Mouse (Mus musculus): Measurements from ENCODE around the gene Ncaph. TPM values are rescaled to one million over a fixed set of nuclear protein-coding genes. Genes with fewer than 3 reads are reported as not detected.
"Not testable (repeated sequence)": the region's sequence is repeated elsewhere in the genome, so short reads cannot be mapped to it uniquely, and the experiment has no call there.

Ncaph gene
- polyA plus RNA-seq, 1 experiment from 2014 or later = 62.6 TPM

GRCm38 (mm10) chr2:127138449-127138848, 4.7 kb upstream of the Ncaph start:
- H3K4me3 ChIP-seq = no peak overlapping the region
- no peak overlapping the region for H3K27ac ChIP-seq
- no peak overlapping the region for H3K9ac ChIP-seq
- 0 out of 2 replicates have a peak, but pooled peaks cover 2% of the 10 kb centered on the region for H3K9me3 ChIP-seq (replicated peaks)
- H3K4me1 ChIP-seq = peaks cover 25% of the 10 kb centered on the region
- ATAC-seq (ENCODE audit: low FRiP score) = no peak
- no peak overlapping the region for H3K4me2 ChIP-seq (replicated peaks)
- no peaks in the 10 kb centered on the region for H3K27me3 ChIP-seq
- H3K36me3 ChIP-seq = 0 out of 2 replicates have a peak, but pooled peaks cover 5% of the 10 kb centered on the region
- WGBS = 86% methylated on average over 4 of the region's 4 CpGs

GRCm38 (mm10) chr2:127137838-127138420, 4.2 kb upstream of the Ncaph start:
- Histone ChIP-seq H3K36me3 (0 out of 2 replicates have a peak, but pooled peaks cover 5% of the 10 kb centered on the region), H3K9me3 (replicated peaks) (0 out of 2 replicates have a peak, but pooled peaks cover 2% of the 10 kb centered on the region), H3K27me3 (no peaks in the 10 kb centered on the region), H3K4me3 (no peak overlapping the region), H3K4me1 (peaks cover 27% of the 10 kb centered on the region), H3K27ac (peak overlapping the region; percentile 4; the same call in 1 of the 2 replicates), H3K4me2 (replicated peaks) (no peak overlapping the region), H3K9ac (no peak overlapping the region)
- ATAC-seq (ENCODE audit: low FRiP score) = no peak
- 77% methylated on average over 10 of the region's 10 CpGs for WGBS

- ATAC-seq (ENCODE audit: low FRiP score) = peak; percentile 79
- Histone ChIP-seq H3K27me3 (no peaks in the 10 kb centered on the region), H3K9ac (no peak overlapping the region), H3K4me1 (peaks cover 26% of the 10 kb centered on the region), H3K4me2 (replicated peaks) (no peak overlapping the region), H3K36me3 (0 out of 2 replicates have a peak, but pooled peaks cover 5% of the 10 kb centered on the region), H3K4me3 (no peak overlapping the region), H3K27ac (peak overlapping the region; percentile 71), H3K9me3 (replicated peaks) (0 out of 2 replicates have a peak, but pooled peaks cover 2% of the 10 kb centered on the region)
- 18% methylated on average over 5 of the region's 5 CpGs for WGBS
These were observed 3.2 kb upstream of the Ncaph start for GRCm38 (mm10) chr2:127136979-127137378.

- not testable (repeated sequence) for ATAC-seq (ENCODE audit: low FRiP score); H3K9me3 ChIP-seq (replicated peaks); H3K4me2 ChIP-seq (replicated peaks); H3K27me3 ChIP-seq; H3K27ac ChIP-seq; H3K4me3 ChIP-seq; H3K36me3 ChIP-seq; H3K9ac ChIP-seq
- 47% methylated on average over 3 of the region's 3 CpGs for WGBS
- H3K4me1 ChIP-seq = peaks cover 29% of the 10 kb centered on the region
These were observed 1.5 kb upstream of the Ncaph start for GRCm38 (mm10) chr2:127135255-127135654.

GRCm38 (mm10) chr2:127131353-127131752, 2.4 kb downstream of the Ncaph start:
- 81% methylated on average over 8 of the region's 8 CpGs for WGBS
- Histone ChIP-seq H3K27ac (no peak overlapping the region), H3K9me3 (replicated peaks) (no peaks in the 10 kb centered on the region), H3K4me1 (peaks cover 16% of the 10 kb centered on the region), H3K36me3 (peaks cover 7% of the 10 kb centered on the region; the same call in 1 of the 2 replicates), H3K9ac (no peak overlapping the region), H3K27me3 (no peaks in the 10 kb centered on the region), H3K4me3 (no peak overlapping the region), H3K4me2 (replicated peaks) (no peak overlapping the region)
- no peak for ATAC-seq (ENCODE audit: low FRiP score)

- H3K4me2 ChIP-seq (replicated peaks) = no peak overlapping the region
- H3K27ac ChIP-seq = no peak overlapping the region
- no peak for ATAC-seq (ENCODE audit: low FRiP score)
- no peaks in the 10 kb centered on the region for H3K9me3 ChIP-seq (replicated peaks)
- H3K4me3 ChIP-seq = no peak overlapping the region
- H3K27me3 ChIP-seq = no peaks in the 10 kb centered on the region
- no peak overlapping the region for H3K9ac ChIP-seq
- H3K36me3 ChIP-seq = peaks cover 28% of the 10 kb centered on the region
- H3K4me1 ChIP-seq = peaks cover 16% of the 10 kb centered on the region
- 84% methylated on average over 5 of the region's 5 CpGs for WGBS
These were observed 4.8 kb downstream of the Ncaph start for GRCm38 (mm10) chr2:127128926-127129325.

- ATAC-seq (ENCODE audit: low FRiP score) = no peak
- no peaks in the 10 kb centered on the region for H3K27me3 ChIP-seq
- no peak overlapping the region for H3K4me2 ChIP-seq (replicated peaks)
- peaks cover 77% of the 10 kb centered on the region for H3K36me3 ChIP-seq
- H3K27ac ChIP-seq = no peak overlapping the region
- WGBS = 93% methylated on average over 8 of the region's 8 CpGs
- no peaks in the 10 kb centered on the region for H3K4me1 ChIP-seq
- no peak overlapping the region for H3K4me3 ChIP-seq
- no peak overlapping the region for H3K9ac ChIP-seq
- H3K9me3 ChIP-seq (replicated peaks) = no peaks in the 10 kb centered on the region
These were observed 12.0 kb downstream of the Ncaph start for GRCm38 (mm10) chr2:127121591-127122235.

- no peak for ATAC-seq (ENCODE audit: low FRiP score)
- Histone ChIP-seq H3K27ac (no peak overlapping the region), H3K4me2 (replicated peaks) (no peak overlapping the region), H3K9me3 (replicated peaks) (no peaks in the 10 kb centered on the region), H3K4me3 (no peak overlapping the region), H3K27me3 (no peaks in the 10 kb centered on the region), H3K9ac (no peak overlapping the region), H3K36me3 (peaks cover 73% of the 10 kb centered on the region), H3K4me1 (no peaks in the 10 kb centered on the region)
- WGBS = 95% methylated on average over 4 of the region's 4 CpGs
These were observed 24.8 kb downstream of the Ncaph start for GRCm38 (mm10) chr2:127108986-127109385.

GRCm38 (mm10) chr2:127092000-127092399, 41.8 kb downstream of the Ncaph start:
- Histone ChIP-seq H3K27ac (no peak overlapping the region), H3K4me3 (no peak overlapping the region), H3K36me3 (no peaks in the 10 kb centered on the region), H3K27me3 (no peaks in the 10 kb centered on the region), H3K9me3 (replicated peaks) (no peaks in the 10 kb centered on the region), H3K9ac (no peak overlapping the region), H3K4me2 (replicated peaks) (no peak overlapping the region), H3K4me1 (no peaks in the 10 kb centered on the region)
- 76% methylated on average over 8 of the region's 8 CpGs for WGBS
- no peak for ATAC-seq (ENCODE audit: low FRiP score)

GRCm38 (mm10) chr2:127090151-127090550, 43.6 kb downstream of the Ncaph start:
- H3K36me3 ChIP-seq; H3K9ac ChIP-seq; H3K4me1 ChIP-seq; H3K27ac ChIP-seq; ATAC-seq (ENCODE audit: low FRiP score); H3K4me2 ChIP-seq (replicated peaks); H3K27me3 ChIP-seq; H3K9me3 ChIP-seq (replicated peaks); H3K4me3 ChIP-seq: not testable (repeated sequence)

- Histone ChIP-seq H3K9me3 (replicated peaks) (no peaks in the 10 kb centered on the region), H3K27me3 (no peaks in the 10 kb centered on the region), H3K4me2 (replicated peaks) (no peak overlapping the region), H3K4me3 (no peak overlapping the region), H3K27ac (no peak overlapping the region), H3K9ac (no peak overlapping the region), H3K4me1 (no peaks in the 10 kb centered on the region), H3K36me3 (no peaks in the 10 kb centered on the region)
- no peak for ATAC-seq (ENCODE audit: low FRiP score)
- WGBS = 95% methylated on average over 5 of the region's 5 CpGs
These were observed 47.5 kb downstream of the Ncaph start for GRCm38 (mm10) chr2:127086235-127086634.

GRCm38 (mm10) chr2:127080591-127081218, 53.0 kb downstream of the Ncaph start:
- Histone ChIP-seq H3K4me2 (replicated peaks) (no peak overlapping the region), H3K4me3 (no peak overlapping the region), H3K9me3 (replicated peaks) (no peaks in the 10 kb centered on the region), H3K27me3 (no peaks in the 10 kb centered on the region), H3K4me1 (no peaks in the 10 kb centered on the region), H3K27ac (no peak overlapping the region), H3K36me3 (no peaks in the 10 kb centered on the region), H3K9ac (no peak overlapping the region)
- ATAC-seq (ENCODE audit: low FRiP score) = no peak
- WGBS = 89% methylated on average over 11 of the region's 11 CpGs

Measured in hindbrain, embryonic 12.5 days (tissue).